Mouse (Mus musculus) right cerebral cortex, adult 2 months (tissue): ENCODE data around the gene Anapc15-ps.

Experiments used
- DNase-seq, 2 experiments: peaks; one replicate each; pipeline ENCODE4 v3.0.0; 2021 to 2022; ENCODE audit warnings: low spot score in 2 of 2

Gene Anapc15-ps

DNA sequence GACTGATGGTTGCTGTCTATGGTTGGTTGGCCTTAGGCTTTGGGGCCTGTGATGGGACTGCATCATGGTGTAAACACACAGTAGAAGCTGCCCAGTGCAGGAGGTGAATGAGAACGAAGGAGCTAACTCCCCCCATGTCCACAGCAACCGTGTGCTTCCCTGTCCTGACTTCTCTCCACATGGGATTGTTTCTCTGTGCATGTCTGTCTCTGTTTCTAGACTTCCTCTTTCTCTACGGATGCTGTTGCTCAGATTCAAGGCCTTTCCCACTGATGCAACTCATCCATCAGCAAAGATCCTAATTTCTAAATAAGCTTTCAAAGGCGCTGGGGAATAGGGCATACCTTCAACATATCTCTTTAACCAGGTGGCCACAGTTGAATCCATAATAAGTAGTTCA is 3.4 kb downstream of the Anapc15-ps start:
- no peak for DNase-seq

GRCm38 (mm10) chr10:95669034-95669433 is 4.2 kb downstream of the Anapc15-ps start:
- DNase-seq: no peak

- no peak for DNase-seq
Measured at GRCm38 (mm10) chr10:95667371-95668030, 5.8 kb downstream of the Anapc15-ps start.

- DNase-seq: no peak
Measured at GRCm38 (mm10) chr10:95666791-95667190, 6.5 kb downstream of the Anapc15-ps start.

DNA sequence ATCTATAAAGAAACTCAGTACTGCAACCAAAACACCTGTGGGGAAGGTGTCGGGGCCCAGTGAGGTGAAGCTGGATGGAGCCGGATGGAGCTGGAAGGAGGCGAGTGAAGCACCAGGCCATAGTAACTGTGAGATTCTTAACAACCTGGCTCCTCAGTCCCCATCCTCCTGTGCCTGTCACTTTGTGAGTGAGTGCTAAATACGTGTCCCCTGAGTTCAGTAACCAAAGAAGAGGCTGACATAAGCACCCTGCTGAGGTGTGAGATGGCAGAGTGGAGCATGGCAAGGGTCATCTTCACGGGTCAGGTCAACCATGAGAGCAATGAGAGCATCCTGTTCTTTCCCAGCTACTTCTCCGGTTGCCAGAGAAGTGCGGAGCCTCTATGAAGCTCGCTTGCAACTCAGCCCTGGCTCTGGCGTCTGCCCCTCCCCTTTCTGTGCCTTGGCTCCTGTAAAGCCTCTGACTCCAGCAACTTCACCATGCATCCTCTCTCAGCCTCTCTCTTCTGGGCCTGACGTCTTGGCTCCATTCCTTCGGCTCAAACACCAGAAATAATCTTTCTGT is 7.7 kb downstream of the Anapc15-ps start:
- DNase-seq: no peak

GRCm38 (mm10) chr10:95664613-95665012 is 8.6 kb downstream of the Anapc15-ps start:
- DNase-seq: no peak

GRCm38 (mm10) chr10:95660356-95660755 is 12.9 kb downstream of the Anapc15-ps start:
- no peak for DNase-seq

DNA sequence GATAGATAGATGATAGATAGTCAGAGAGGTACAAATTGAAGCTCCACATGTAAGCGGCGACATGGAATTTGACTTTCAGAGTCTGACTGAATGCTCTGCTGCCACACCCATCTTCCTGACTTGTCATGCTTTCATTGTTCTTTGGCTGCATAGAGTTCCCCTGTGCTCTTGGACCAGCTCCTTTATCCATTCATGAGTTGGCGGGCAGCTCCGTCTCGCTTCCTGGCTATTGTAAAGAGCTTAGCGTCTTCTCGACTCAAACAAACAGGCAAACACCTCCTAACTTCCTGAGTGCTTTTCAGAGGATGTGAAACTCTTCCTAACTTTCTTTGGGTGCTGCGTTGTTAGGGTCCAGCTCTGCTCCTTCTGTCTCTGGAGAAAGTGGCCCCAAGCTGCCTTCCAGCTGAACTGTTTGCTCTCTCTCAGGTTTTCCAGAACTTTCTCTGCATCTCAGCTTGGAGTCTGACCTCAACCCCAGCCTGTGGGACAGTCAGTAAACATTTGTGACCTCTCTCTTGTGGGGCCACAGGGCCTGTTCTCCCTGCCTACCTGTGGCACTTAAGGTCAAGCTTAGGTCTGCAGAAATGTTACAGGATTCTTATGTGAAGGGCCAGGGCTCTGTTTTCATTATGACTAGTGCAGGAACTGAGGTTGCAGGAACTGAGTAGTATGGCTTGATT is 13.6 kb downstream of the Anapc15-ps start:
- DNase-seq: no peak

DNA sequence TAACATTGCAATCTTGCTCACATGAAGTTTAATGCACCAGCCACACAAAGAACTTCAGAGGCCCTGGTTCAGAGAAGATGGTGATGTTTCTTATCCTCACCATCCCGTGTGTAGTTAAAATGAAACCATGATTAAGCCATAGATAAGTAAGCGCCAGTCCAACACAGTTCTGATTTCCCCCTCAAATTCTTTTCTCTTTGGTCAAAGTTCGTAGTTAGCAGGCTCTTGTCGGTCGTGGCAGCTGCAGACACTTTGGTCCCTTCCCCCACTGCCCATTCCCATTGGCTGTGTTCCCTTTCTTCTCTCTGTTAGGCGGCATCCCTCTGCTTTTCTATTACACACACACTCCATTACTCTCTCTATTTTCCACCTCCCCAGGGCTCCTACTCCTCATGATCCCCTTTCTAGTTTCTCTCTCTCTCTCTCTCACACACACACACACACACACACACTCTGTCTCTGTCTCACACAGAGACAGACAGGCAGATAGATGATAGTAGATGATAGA is 14.4 kb downstream of the Anapc15-ps start:
- DNase-seq: no peak

- DNase-seq: no peak
Measured at GRCm38 (mm10) chr10:95656236-95657225, 16.7 kb downstream of the Anapc15-ps start.

- no peak for DNase-seq
Measured at GRCm38 (mm10) chr10:95652131-95652530, 21.1 kb downstream of the Anapc15-ps start.

- no peak for DNase-seq
Measured at GRCm38 (mm10) chr10:95648326-95648888, 24.8 kb downstream of the Anapc15-ps start.

- DNase-seq: no peak
Measured at GRCm38 (mm10) chr10:95647128-95647527, 26.1 kb downstream of the Anapc15-ps start.

GRCm38 (mm10) chr10:95646576-95646975 is 26.7 kb downstream of the Anapc15-ps start:
- no peak for DNase-seq

DNA sequence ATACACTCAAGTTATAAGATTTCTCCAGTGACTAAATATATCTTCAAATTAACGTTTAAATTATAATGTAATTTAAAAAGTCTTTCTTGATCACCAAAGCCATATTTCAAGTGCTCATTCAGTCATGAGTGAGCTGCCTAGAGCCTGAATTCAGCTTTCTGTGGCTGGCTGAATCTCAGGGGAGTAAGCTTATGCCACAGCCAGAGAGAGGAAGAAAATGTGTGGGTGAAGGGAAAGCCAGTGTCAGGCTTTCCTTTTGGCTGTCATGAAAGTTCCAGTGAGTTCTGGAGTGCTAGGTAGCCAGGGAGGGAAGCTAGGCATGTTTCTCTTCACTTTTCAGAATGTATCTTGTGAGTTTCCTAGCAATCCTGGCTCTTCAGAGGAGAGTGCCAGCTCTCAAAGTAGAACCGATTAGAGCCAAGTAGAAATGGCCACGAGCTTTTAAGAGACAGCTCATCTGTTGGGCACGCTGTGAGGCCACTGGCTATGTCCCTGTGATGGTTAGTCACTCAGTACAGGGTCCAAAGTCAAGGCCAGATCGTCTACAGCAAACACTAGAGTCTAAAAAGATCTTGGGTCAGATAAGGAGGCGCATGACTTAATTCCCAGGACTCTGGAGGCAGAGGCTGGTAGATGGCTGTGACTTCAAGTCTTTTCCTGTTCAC is 29.4 kb downstream of the Anapc15-ps start:
- no peak for DNase-seq

DNA sequence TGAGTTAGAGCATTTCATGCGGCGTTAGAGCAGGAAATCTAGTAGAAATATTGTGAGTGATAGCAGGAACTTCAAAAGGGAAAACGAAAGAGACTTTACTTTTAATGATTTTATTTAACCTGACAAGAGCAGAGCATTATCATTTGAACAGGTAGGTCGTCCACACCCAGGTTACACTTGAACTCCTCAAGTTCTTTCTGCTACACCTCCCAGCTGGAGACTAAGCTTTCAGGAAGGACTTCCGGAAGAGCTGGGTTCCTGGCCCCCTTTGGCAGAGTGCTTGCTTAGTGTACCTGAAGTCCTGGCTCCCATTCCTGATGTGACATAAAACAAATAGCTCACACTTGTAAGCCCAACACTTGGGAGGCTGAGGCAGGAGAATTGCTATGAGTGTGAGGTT is 30.2 kb downstream of the Anapc15-ps start:
- no peak for DNase-seq

- DNase-seq: no peak
Measured at GRCm38 (mm10) chr10:95641335-95641734, 31.9 kb downstream of the Anapc15-ps start.

GRCm38 (mm10) chr10:95639429-95639828 is 33.8 kb downstream of the Anapc15-ps start:
- no peak for DNase-seq

- no peak for DNase-seq
Measured at GRCm38 (mm10) chr10:95634751-95635150, 38.5 kb downstream of the Anapc15-ps start.

DNA sequence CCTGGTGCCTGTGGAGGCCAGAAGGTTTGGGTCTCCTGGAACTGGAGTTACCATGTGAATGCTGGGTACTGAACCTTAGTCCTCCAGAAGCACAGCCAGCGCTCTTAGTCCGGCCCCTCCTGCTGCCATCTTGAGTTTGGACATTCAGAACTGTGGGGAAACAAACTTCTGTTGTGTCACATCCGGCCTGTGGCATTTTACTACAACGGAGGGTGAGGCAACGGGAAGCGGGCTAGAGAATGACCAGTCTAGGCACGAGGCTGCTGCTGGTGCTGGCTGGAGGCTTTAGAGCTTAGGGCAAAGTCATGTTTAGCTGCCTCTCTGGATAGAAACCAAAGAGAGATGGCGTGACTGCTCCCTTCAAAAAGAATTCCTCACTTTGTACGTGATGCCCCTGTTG is 39.0 kb downstream of the Anapc15-ps start:
- no peak for DNase-seq

DNA sequence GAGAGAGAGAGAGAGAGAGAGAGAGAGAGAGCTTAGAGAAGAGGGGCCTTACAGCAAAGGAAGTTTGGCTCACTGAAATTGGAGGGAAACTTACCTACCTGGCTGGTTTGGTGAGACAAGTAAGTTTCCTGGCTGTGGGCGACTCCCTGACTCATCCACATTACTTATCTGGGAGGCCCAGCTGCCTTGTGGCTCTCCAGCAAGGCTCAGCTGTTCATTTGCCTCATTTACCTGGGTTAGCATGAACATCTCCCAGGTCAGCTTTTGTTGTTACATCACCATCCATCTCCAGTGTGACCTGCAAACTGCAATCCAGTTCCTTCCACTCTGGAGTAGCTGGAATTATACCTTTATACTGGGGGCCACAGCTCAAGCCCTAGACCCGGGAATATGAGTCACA is 41.7 kb downstream of the Anapc15-ps start:
- no peak for DNase-seq
